Mouse (Mus musculus): ENCODE measurements around the gene Adamts17.

Gene Adamts17

DNA sequence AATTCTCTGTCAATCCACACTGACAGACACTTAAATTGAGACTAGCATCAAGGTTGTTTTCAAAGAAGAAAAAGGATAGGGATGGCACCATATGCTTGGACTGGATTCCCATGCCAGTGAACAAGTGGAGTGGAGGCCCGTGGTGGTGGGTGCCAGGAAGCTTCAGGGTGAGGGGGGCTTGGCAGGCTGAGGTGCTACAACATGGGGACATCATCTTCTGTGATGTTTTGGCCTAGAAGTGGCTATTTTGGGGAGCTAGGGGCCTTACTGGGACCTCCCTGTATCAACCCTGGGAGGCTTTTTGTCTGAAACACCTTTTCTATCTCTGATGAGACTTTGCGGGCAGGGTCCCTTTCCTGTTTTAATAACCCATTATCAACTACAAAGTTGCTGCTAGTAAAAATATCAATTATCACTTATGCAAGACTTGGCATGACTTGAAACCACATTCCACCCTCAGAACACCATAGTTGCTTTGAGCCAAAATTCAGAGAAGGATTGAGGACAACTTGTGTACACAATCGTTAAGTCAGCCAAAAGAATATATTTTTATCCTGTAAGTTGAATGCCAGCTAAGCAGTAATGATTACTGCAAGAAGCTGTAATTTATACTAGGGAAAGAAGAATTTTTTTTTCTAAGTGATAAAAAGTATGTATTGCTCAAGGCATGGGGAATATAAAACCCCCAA, 150.0 kb downstream of the Adamts17 start:
- in situ Hi-C loops (cut with MboI; ENCODE audit: low pct_unique_long_range_greater_than_20kb in 1 of 2, low sequenced_read_pairs in 2 of 2, unreplicated experiment in 1 of 2), result no loop called here

DNA sequence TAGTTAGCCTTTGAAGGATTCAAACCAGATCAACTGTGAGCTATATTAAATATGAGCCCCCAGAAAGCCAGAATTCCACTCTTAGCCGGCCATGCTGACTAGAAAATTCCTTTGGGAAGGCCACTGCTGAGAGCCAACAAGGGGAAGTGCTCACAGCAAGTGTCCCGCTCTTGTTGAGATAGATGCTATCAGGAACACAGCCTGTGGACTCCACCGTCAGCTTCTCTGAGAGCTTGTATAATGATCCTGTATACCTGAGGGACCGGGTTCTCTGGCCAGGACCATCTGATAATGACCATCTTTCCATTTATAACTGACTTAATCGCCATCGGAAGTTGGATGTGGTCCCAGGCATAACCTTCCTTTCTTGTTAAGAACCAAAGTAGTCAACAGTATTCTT, 159.3 kb downstream of the Adamts17 start:
- in situ Hi-C loops (cut with MboI; ENCODE audit: low pct_unique_long_range_greater_than_20kb in 1 of 2, low sequenced_read_pairs in 2 of 2, unreplicated experiment in 1 of 2), result no loop called here

DNA sequence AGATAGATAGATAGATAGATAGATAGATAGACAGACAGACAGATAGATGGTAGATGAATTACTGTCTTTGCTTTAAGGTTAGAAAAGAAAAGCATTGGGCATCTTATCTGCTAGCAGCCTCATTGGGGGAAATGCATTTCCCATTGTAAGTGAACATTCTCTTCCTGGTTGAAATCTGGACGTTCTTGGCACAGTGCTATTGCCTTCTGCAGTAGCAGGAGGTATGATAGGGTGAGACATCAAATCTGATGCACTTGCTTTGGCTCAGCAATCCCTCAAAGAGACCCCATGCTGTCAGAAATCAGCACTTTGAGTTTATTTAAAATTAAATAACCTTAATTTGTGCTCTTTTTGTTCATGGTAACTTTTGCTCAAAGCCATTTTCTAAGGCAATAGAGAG, 164.1 kb downstream of the Adamts17 start:
- in situ Hi-C loops (cut with MboI; ENCODE audit: low pct_unique_long_range_greater_than_20kb in 1 of 2, low sequenced_read_pairs in 2 of 2, unreplicated experiment in 1 of 2), result no loop called here

DNA sequence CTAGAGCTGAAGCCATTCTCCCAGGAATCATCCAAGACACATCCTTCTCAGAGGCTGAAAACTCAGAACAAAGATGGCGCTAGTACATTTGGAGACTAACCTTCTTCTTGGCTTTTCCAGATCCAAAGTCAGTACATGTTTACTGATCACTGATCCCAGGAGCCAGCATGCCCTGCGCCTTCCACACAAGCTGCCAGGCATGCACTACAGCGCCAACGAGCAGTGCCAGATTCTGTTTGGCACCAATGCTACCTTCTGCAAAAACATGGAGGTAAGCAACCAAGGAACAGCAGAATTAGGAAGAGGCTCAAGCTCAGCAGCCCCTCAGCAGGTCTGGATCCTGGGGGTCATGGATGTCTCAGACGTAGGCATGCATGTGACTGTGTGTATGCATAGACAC, 164.7 kb downstream of the Adamts17 start:
- in situ Hi-C loops (cut with MboI; ENCODE audit: low pct_unique_long_range_greater_than_20kb in 1 of 2, low sequenced_read_pairs in 2 of 2, unreplicated experiment in 1 of 2), result no loop called here

DNA sequence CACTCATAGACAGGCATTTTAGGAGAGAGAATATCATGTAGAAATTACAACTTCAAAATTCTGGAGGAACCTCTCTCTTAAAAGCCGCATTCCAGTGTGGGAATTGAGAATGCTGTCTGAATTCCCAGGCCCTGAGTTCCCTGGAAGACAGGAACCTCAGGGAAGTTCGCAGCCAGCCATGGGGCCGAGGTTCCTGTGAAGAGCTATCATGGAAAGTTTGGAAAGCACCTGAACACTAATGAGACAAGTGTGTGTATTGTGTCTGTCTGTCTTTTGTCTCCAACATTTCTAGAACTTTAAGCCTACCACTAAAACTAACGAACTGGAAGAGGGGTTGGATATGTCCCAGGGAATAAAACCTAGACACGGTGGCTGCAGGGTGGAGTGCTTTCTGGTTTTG, 170.3 kb downstream of the Adamts17 start:
- in situ Hi-C loops (cut with MboI; ENCODE audit: low pct_unique_long_range_greater_than_20kb in 1 of 2, low sequenced_read_pairs in 2 of 2, unreplicated experiment in 1 of 2), result no loop called here

DNA sequence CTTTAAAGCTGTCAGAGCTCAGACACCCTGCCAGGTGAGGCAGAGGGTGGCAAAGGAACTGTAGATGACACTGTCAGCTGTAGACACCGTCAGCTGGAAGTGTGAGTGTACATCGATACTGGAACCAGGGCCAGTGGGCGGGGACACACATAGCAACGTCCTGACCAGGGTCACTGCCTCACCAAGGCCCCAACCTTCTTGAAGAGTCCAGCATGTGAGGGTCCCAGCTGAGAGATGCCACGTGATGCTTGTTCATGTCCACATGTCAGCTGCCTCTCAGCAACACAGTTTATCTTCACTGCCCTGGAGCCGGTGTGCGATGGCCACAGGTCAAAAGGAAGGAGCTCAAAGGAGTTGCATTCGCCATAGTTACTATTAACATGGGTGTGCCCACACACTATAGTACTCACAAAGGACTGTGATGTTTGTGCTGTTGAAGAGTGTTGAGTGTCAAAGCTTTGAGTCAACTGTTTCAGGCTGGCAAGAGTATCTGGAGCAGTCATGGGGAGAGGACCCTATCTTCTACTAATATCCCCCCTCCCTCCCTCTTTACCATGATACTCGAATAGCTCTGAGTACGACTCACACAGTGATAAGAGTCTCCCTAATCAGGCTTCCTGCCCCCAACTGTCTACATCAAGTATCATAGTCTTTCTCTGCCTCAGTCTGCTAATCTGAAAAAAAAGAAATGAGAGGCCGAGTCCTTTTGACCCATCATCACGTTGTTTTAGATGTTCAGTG, 172.6 kb downstream of the Adamts17 start:
- in situ Hi-C loops (cut with MboI; ENCODE audit: low pct_unique_long_range_greater_than_20kb in 1 of 2, low sequenced_read_pairs in 2 of 2, unreplicated experiment in 1 of 2), result no loop called here

DNA sequence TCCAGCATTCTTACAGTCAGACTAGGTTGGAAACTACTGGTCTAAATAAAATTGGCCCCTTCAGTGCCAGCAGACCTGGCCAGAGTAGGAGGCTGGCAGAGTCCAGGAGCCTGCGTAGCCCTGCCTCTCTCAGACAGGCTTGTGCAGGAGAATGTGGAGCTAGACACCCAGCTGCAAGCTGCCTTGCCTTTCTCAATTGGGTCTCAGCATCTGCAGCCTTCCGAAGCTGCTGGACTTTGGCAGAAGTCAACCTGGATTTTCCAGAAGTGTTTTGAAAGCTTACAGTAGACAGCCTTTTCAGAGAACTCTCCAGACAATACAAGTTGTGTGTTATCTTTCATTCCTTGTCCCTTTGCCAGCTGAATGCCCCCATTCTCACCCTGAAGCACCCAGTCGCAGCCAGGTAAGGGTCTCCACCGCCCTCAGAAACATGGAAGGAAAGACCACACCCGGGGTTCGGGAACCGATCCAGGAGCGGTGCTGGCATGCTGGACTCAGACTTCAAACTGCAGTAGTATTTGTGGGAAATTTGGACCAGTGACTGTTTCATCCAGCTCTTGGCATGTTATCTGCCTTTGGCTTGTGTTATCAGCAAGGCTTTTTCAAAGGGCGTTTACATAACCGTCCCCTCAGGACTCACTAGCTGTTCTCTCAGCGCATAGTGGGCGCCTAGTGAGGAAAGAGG, 173.8 kb downstream of the Adamts17 start:
- in situ Hi-C loops (cut with MboI; ENCODE audit: low pct_unique_long_range_greater_than_20kb in 1 of 2, low sequenced_read_pairs in 2 of 2, unreplicated experiment in 1 of 2), result no loop called here

DNA sequence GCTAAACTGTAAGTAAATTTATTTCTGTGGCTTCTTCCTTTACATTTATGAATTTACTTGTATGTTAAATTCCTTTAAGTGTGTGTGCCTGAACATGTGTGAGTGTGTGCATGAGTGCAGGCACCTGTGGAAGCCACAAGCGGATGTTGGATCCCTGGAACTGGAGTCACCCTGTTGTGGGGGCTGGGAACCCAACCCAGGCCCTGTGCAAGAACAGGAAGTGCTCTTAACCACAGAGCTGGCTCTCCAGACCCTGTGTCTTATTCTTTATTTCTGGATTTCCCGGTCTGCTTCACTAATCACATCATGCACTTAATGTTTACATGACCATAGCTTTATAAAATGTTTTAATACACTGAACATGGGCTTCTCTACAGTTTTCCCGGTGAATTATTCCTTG, 180.4 kb downstream of the Adamts17 start:
- in situ Hi-C loops (cut with MboI; ENCODE audit: low pct_unique_long_range_greater_than_20kb in 1 of 2, low sequenced_read_pairs in 2 of 2, unreplicated experiment in 1 of 2), result no loop called here

DNA sequence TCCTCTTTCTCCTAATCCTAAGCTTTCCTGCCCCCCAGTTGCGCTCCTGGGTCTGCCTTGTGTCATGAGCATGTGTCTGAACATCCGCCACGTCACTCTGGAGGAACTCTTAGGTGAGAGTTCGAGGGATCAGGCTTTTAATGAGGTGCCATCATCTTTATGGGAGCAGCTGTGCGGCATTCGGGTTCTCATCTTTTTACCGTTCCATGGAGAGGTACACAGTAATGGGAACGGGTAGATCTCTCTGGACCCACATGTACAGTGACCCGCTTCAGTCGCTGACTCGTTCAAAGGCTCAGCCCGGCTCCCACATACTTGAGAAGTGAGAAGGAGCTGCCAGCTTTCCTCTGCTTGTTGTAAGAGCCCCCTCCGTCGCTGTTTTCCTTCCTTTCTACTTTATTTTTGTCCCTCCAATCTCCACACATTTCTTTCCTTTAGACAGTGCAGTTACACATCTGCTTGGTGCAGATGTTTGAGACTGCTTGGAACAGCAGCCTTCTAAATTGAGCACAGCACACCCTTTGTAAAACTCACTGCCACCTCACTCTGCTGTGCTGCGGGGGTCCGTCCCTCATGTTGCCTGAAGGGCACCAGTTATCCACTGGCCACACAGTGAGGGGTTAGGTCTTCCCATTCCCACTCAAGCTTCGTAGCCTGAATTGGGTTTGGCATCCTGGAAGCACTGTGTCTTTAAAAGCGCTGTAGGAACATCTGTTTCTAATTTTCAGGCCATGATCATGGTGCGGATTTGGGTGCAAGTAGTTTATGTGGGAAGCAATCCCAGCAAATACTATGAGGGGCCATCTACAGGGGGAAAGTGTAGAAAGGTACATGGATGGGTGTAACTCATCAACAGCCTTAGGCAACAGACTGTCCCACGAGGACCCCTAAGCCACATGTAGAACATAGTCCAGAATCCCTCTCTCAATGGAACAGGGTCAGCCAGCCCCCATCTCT, 186.9 kb downstream of the Adamts17 start:
- in situ Hi-C loops (cut with MboI; ENCODE audit: low pct_unique_long_range_greater_than_20kb in 1 of 2, low sequenced_read_pairs in 2 of 2, unreplicated experiment in 1 of 2), result no loop called here

DNA sequence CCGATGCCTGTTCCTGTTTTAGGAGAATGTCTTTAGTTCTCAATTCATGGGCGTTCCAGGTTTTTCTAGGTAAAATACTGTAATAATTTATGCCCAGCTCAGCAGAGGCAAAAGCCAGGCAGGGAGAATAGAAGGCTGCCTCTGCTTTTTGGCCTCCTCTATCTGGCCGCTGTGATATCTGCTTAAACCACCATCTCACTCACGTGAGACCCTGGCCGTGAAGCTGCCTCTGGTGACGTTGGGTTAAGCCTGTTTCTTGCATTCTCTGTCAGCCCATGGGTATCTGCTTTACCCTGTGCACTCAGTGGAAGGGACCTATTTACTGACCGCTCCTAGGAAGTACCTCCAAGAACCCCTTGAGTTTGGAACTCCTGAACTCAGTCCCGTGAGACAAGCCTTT, 187.7 kb downstream of the Adamts17 start:
- in situ Hi-C loops (cut with MboI; ENCODE audit: low pct_unique_long_range_greater_than_20kb in 1 of 2, low sequenced_read_pairs in 2 of 2, unreplicated experiment in 1 of 2), result no loop called here

DNA sequence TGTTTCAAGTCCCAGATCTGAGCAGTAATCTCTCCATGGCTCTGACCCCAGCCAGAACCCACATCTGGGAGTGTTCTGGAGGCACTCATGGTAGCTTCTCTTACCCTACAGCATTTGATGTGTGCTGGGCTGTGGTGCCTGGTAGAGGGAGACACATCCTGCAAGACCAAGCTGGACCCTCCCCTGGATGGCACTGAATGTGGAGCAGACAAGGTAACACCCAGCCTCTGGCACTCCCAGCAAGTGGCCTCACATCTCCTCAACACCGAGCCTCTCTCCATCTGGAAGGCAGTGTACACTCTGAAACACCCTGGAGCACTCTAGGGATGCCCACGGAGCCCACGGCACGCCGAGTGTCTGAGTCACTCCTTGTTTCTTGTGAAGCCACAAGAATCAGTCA, 188.2 kb downstream of the Adamts17 start:
- in situ Hi-C loops (cut with MboI; ENCODE audit: low pct_unique_long_range_greater_than_20kb in 1 of 2, low sequenced_read_pairs in 2 of 2, unreplicated experiment in 1 of 2), result no loop called here

DNA sequence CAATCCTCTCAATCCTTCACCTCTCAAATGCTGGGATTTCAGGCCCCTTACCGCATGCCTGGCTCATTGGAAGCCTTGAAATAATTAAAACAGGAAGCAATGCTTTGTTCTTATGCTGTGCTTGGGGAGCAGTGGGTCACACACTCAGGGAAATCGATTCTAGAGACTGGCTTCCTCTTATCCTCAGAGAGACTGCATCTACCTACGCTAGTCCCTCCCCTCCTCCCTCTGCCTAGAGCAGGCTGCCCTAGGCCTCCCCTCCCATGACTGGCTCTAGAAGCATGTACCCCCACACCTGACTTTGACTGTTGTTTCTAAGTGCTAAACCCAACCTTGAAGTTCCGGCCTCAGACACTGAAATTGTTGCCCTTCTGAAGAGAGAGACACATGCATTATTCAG, 189.4 kb downstream of the Adamts17 start:
- in situ Hi-C loops (cut with MboI; ENCODE audit: low pct_unique_long_range_greater_than_20kb in 1 of 2, low sequenced_read_pairs in 2 of 2, unreplicated experiment in 1 of 2), result no loop called here

DNA sequence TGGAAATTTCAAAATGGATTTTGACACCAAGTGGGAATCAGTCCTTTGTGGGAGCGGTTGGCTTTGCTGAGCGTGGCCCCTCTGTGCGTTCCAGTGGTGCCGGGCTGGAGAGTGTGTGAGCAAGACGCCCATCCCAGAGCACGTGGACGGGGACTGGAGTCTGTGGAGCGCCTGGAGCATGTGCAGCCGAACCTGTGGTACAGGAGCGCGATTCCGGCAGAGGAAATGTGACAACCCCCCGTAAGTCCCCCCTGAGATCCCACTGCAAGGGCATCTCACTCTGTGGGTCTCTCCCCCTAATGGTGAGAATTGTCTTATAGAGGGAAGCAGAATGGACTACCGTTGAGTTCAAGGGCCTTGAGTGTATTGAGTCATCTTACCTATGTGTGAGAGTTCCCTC, 189.9 kb downstream of the Adamts17 start:
- in situ Hi-C loops (cut with MboI; ENCODE audit: low pct_unique_long_range_greater_than_20kb in 1 of 2, low sequenced_read_pairs in 2 of 2, unreplicated experiment in 1 of 2), result no loop called here

DNA sequence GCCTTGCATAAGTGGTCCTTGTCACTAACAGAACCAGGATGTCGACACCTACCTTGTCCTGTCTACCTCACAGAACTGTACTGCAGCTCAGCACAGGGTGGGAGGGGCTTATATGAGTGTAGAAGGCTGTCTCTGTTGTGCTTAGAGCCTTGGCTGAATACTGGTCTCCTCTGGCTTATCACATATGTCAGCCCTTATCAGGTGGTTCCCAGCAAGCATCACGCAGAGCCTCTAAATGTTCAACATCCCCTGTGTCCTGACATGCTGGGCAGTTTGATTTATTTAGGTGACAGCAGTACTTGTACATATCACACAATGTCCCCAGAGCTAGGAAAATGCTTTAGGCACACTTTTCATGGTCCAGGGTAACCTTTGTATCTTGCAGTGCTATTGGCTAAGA, 191.7 kb downstream of the Adamts17 start:
- in situ Hi-C loops (cut with MboI; ENCODE audit: low pct_unique_long_range_greater_than_20kb in 1 of 2, low sequenced_read_pairs in 2 of 2, unreplicated experiment in 1 of 2), result no loop called here

DNA sequence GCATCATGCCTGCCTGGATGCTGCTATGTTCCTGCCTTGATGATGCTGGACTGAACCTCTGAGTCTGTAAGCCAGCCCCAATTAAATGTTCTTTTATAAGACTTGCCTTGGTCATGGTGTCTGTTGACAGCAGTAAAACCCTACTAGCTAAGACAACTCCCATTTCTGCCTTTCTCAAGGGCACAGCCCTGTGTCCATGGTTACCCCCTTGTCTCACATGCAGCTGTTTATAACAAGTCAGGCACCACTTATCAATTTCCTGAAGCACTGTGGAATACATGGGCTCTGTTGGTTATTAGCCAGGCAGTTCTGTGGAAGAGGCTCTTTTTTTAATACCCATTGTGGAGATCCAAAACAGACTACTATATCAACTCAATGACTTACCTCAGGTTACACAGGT, 193.1 kb downstream of the Adamts17 start:
- in situ Hi-C loops (cut with MboI; ENCODE audit: low pct_unique_long_range_greater_than_20kb in 1 of 2, low sequenced_read_pairs in 2 of 2, unreplicated experiment in 1 of 2), result no loop called here

DNA sequence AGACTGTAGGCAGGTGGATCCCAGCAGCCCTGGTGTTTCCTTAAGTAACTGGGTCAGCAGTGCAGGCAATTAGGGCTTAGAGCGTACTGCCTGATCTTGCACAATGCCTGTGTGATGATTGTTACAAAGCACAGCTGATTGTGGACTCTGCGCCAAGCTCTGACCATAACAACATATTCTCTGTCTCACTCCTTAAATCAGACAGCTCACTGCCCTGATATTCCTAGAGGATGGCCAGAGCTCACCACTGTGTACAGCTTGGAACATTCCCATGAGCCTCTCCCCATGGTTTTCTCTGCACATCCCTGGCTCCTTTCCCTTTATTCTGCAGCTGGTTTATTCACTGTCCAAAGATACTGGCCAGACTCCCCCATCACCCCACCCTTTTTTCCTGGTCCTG, 194.8 kb downstream of the Adamts17 start:
- in situ Hi-C loops (cut with MboI; ENCODE audit: low pct_unique_long_range_greater_than_20kb in 1 of 2, low sequenced_read_pairs in 2 of 2, unreplicated experiment in 1 of 2), result no loop called here

DNA sequence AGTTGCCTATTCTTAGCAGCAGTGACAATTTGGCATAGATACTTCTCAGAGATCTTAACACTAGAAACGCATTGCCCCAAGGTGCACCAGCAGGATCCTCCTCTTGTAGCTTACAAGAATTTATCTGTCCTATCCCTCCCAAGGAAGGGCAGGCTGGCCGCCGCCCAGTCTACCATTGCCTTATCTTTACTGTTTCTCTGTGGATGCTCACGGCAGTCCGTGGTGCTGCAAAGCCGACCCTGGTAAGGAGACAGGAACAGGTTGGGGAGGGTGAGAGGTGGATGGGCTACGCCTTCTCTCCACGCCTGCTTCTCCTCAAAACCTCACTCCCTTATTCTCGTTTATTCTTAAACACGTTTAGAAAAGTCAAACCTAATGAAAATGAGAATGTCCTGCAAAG, 195.7 kb downstream of the Adamts17 start:
- in situ Hi-C loops (cut with MboI; ENCODE audit: low pct_unique_long_range_greater_than_20kb in 1 of 2, low sequenced_read_pairs in 2 of 2, unreplicated experiment in 1 of 2), result no loop called here

DNA sequence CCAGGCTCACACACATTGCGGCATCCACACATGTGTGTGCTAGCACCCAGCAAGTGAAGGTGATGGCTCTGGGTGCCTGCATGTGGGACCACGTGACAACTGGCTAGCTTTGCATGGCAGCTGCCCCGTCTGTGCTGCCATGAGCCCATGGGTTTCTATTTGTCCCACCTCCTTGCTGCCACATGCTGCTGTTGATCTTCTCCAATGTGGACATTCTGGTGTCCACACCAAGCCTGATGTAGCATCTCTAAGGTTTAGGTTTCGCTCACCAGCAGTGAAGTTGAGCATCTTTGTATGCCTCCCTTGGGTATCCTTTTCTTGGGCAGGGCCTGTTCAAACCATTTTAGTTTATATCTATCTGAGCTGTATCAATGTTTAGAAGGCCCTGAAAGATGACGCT, 196.1 kb downstream of the Adamts17 start:
- in situ Hi-C loops (cut with MboI; ENCODE audit: low pct_unique_long_range_greater_than_20kb in 1 of 2, low sequenced_read_pairs in 2 of 2, unreplicated experiment in 1 of 2), result no loop called here

All from mouse embryonic stem cell (cell line).